Mouse (Mus musculus) ES-E14 (cell line): Measurements from ENCODE around the gene Olfr1368.

ENCODE experiments used
- CHD2 ChIP-seq: IDR thresholded peaks from 2 replicates; pipeline ENCODE4 v1.6.1; 2014; ENCODE audit warnings: mild to moderate bottlenecking, low read depth, low read length, inconsistent platforms
- MAFK ChIP-seq: IDR thresholded peaks from 2 replicates; pipeline ENCODE4 v1.6.1; 2014; ENCODE audit warnings: mild to moderate bottlenecking, low read depth, low read length, inconsistent platforms; ENCODE audit not compliant: insufficient read depth
- ZC3H11A ChIP-seq: IDR thresholded peaks from 2 replicates; pipeline ENCODE4 v1.6.1; 2012; ENCODE audit warnings: low read depth, mild to moderate bottlenecking, inconsistent platforms, low read length, borderline replicate concordance
- ZNF384 ChIP-seq: IDR thresholded peaks from 2 replicates; pipeline ENCODE4 v1.6.1; 2012; ENCODE audit warnings: low read depth, low read length, inconsistent platforms

GRCm38 (mm10) chr13:21160657-21161590 lies 15.3 kb upstream of the Olfr1368 start:
- TF ChIP-seq ZNF384 = peak; percentile 54
- peak; percentile 90 for TF ChIP-seq MAFK
- TF ChIP-seq ZC3H11A = no peak
- TF ChIP-seq CHD2 = no peak
